Mouse (Mus musculus): ENCODE measurements at regions not wholly inside any gene's neighbourhood (a gene's known extent, or its start where the extent isn't known, plus 50 kb on each side); places are given as distances from the start of the nearest gene placed in this dataset.
"Not testable (repeated sequence)": the region's sequence is repeated elsewhere in the genome, so short reads cannot be mapped to it uniquely, and the experiment has no call there.

DNA sequence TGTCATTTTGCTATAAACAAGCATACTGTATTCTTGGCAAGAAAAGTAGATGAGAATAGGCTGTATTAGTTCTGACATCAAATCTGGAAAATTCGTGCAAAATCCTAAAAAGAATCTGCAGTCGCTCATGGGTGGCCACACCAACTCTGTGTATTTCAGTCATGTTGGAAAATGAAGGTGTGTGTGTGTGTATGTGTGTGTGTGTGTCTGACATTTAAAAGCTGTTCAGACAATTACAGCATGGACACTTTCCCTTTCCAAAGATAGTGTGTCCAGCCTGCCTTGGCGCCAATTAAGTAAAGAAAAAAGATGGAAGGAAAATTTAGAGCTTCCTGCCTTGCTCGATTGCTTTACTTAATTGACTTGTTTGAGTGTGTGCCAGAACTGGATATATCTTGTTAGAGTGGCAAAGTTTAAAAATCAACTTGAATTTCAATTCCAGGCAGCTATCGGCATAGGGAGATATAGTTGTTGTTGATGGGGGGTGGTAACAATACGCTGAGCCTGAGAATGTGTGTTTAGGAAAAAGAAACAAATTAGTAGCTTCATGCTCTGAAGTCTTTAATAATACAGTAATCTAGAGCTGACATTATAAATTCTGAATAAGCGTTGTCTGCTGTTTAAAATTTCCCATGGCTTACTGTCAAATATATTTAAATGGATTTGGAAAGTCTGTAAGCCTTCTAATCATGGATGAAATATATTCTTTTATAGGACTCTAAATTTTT is 1095.7 kb downstream of the Sorcs3 start:
- 63% methylated on average over 7 of the region's 7 CpGs for WGBS
- Histone ChIP-seq H3K9me3 (replicated peaks) (no peaks in the 10 kb centered on the region), H3K9ac (no peak overlapping the region), H3K27me3 (no peaks in the 10 kb centered on the region), H3K36me3 (no peaks in the 10 kb centered on the region), H3K27ac (no peak overlapping the region), H3K4me1 (replicated peaks) (no peaks in the 10 kb centered on the region; the same call in 1 of the 2 replicates), H3K4me3 (no peak overlapping the region), H3K4me2 (no peak overlapping the region)
- ATAC-seq (replicated peaks; ENCODE audit: insufficient number of reproducible peaks, insufficient read depth, low FRiP score, low read depth): no peak

DNA sequence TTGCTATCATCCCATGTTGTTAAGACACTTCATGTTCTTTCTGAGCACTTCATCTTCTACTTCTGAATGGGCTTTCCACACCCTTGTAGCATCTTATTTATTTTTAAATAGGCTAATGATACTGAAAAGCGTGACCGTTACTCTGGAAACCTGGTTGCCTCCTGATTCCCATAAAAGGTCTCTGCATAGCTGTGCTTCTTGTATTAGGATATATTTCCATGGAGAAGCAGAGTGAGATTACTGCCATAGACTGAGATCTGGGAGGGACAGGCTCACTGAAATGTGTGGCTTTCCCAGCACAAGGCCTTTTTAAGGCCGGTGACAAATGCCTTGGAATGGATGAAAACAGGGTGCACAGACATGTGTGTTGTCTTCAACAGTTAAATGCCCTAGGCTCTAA is 1100.0 kb downstream of the Sorcs3 start:
- Histone ChIP-seq H3K27ac (no peak overlapping the region), H3K4me1 (replicated peaks) (no peaks in the 10 kb centered on the region), H3K4me2 (no peak overlapping the region), H3K27me3 (no peaks in the 10 kb centered on the region), H3K9me3 (replicated peaks) (no peaks in the 10 kb centered on the region), H3K4me3 (no peak overlapping the region), H3K9ac (no peak overlapping the region), H3K36me3 (no peaks in the 10 kb centered on the region)
- WGBS: 90% methylated on average over 3 of the region's 3 CpGs
- no peak for ATAC-seq (replicated peaks; ENCODE audit: insufficient number of reproducible peaks, insufficient read depth, low FRiP score, low read depth)

DNA sequence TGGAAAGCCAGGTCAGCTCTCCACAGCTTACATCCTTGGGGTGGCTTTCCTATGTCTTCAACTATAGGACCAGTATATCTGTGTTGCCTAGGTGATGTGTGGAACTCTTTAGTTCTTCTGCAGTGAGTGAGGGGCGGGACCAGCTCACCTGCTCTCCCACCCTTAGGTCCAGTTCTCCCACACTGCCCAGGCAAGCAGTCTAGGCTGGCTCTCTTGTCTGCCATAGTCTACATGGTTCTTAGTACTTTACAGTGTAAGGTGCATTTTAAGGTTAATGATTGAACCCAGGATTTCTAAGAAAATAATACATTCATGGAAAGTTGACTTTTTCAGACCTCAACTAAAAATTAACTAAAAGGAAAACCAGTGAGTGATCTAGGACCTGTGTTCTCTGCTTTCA is 1108.4 kb downstream of the Sorcs3 start:
- Histone ChIP-seq H3K27me3 (no peaks in the 10 kb centered on the region), H3K4me3 (no peak overlapping the region), H3K9ac (no peak overlapping the region), H3K9me3 (replicated peaks) (no peaks in the 10 kb centered on the region), H3K4me2 (no peak overlapping the region), H3K4me1 (replicated peaks) (no peaks in the 10 kb centered on the region), H3K36me3 (no peaks in the 10 kb centered on the region), H3K27ac (no peak overlapping the region)
- ATAC-seq (replicated peaks; ENCODE audit: insufficient number of reproducible peaks, insufficient read depth, low FRiP score, low read depth): no peak
- 77% methylated on average over 1 of the region's 1 CpGs for WGBS

DNA sequence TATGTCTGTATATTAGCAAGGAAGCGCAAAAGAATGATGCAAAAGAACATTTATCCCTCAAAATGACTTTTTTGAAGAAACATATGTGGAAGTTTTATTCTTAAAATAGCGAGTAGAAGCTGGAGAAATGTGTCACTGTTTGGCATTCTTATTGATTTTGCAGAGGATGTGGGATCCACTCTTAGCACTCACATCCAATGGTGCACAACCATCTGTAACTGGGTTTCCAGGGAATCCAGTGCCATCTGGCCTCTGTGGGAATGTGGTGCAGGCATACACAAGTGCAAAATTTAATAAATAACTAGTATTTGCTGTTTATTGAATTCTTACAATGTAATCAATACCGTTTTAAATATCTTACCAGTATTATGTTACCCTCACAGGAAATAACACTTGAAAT is 1153.8 kb downstream of the Sorcs3 start:
- no peak overlapping the region for H3K27ac ChIP-seq
- no peaks in the 10 kb centered on the region for H3K4me1 ChIP-seq (replicated peaks)
- WGBS: 69% methylated on average over 3 of the region's 3 CpGs
- no peaks in the 10 kb centered on the region for H3K9me3 ChIP-seq (replicated peaks)
- no peak for ATAC-seq (replicated peaks; ENCODE audit: insufficient number of reproducible peaks, insufficient read depth, low FRiP score, low read depth)
- no peaks in the 10 kb centered on the region for H3K36me3 ChIP-seq
- no peak overlapping the region for H3K4me2 ChIP-seq
- no peak overlapping the region for H3K4me3 ChIP-seq
- no peak overlapping the region for H3K9ac ChIP-seq
- H3K27me3 ChIP-seq: no peaks in the 10 kb centered on the region

DNA sequence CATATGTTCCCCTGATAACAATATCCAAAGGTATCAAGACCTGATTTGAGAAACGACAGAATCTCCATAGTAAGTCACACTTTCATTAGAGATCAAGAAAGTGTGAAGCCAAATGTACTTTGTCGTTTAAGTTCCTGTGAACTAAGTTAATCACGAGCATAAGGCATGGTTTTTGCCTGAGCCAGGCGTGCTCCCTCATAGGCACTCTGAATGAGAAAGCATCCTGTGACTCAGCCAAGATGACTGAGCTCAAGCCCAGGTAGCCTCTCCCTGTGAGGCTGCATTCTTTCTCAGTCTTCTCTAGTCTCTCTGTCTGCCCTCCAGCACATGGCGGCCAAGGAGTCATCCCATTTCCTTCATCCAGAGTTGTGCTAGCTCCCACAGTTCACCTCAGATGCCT is 1154.9 kb downstream of the Sorcs3 start:
- Histone ChIP-seq H3K27me3 (no peaks in the 10 kb centered on the region), H3K4me2 (no peak overlapping the region), H3K27ac (no peak overlapping the region), H3K4me1 (replicated peaks) (no peaks in the 10 kb centered on the region), H3K9ac (no peak overlapping the region), H3K9me3 (replicated peaks) (no peaks in the 10 kb centered on the region), H3K36me3 (no peaks in the 10 kb centered on the region), H3K4me3 (no peak overlapping the region)
- no peak for ATAC-seq (replicated peaks; ENCODE audit: insufficient number of reproducible peaks, insufficient read depth, low FRiP score, low read depth)
- WGBS: 71% methylated on average over 5 of the region's 5 CpGs

DNA sequence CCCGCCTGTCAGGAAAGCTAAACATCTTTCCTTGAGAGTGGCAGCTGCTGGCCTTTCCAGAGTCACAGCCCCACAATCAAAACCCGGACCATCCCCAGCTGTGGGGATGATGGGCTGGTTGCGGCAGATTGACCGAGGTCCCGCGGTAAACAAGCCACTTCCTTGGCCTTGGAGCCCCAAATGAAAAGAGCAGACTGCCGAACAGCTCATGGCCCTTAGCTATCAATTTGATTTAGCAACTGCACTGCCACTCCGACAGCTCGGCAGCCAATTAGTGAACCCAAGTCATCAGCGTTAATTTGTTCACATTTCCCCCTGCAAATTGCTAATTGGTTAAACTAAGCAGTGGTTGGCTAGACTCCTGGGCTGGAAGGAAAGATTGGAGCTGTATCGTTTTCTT is 1155.3 kb downstream of the Sorcs3 start:
- not testable (repeated sequence) for ATAC-seq (replicated peaks; ENCODE audit: insufficient number of reproducible peaks, insufficient read depth, low FRiP score, low read depth)
- WGBS: 81% methylated on average over 10 of the region's 11 CpGs

DNA sequence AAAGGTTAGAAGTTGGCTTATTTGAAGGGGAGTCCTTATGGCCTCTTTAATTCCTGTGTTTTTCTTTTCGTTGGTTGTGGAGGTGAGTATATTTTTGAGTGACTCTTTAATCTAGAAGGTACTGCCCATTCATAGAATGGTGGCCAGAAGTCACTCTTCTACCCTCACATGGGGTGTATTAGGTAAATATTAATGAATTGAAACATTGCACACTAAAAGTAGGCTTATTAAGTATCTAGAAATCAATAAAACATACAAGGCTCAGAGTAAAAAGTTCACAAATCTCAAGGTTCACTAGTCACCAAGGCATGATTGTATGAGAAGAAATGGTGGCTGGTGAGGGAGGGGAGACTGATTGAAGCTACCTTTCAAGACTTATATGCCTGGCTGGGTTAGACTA is 1167.1 kb downstream of the Sorcs3 start:
- no peak overlapping the region for H3K4me2 ChIP-seq
- 58% methylated on average over 1 of the region's 1 CpGs for WGBS
- no peaks in the 10 kb centered on the region for H3K27me3 ChIP-seq
- no peak overlapping the region for H3K27ac ChIP-seq
- ATAC-seq (replicated peaks; ENCODE audit: insufficient number of reproducible peaks, insufficient read depth, low FRiP score, low read depth): no peak
- 0 out of 2 replicates have a peak, but pooled peaks cover under 1% of the 10 kb centered on the region for H3K9me3 ChIP-seq (replicated peaks)
- H3K9ac ChIP-seq: no peak overlapping the region
- H3K36me3 ChIP-seq: no peaks in the 10 kb centered on the region
- H3K4me1 ChIP-seq (replicated peaks): no peaks in the 10 kb centered on the region
- no peak overlapping the region for H3K4me3 ChIP-seq

More for the DNA sequence above, 1155.3 kb downstream of the Sorcs3 start:
- not testable (repeated sequence) for H3K9me3 ChIP-seq (replicated peaks); H3K27ac ChIP-seq; H3K4me2 ChIP-seq; H3K36me3 ChIP-seq; H3K4me3 ChIP-seq; H3K9ac ChIP-seq; H3K27me3 ChIP-seq; H3K4me1 ChIP-seq (replicated peaks)

DNA sequence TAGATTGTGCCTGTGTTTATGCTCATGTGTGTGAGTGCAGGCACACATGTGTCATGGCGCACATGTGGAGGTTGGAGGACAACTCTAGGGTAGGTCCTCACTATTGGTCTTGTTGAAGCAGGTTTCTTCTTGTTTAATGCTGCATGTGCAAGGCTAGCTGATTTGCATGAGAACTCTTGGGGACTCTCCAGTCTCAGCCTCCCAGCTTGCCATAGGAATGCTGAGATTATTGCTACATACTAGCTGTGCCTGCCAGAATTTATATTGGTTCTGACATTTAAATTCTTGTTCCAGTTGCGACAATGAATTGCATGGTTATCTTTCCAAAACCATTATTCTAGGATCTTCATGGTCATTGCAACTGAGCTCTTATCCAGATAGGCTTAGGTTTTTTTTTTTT is 1168.5 kb downstream of the Sorcs3 start:
- 85% methylated on average over 2 of the region's 2 CpGs for WGBS
- no peaks in the 10 kb centered on the region for H3K36me3 ChIP-seq
- H3K9ac ChIP-seq: no peak overlapping the region
- 0 out of 2 replicates have a peak, but pooled peaks cover 4% of the 10 kb centered on the region for H3K9me3 ChIP-seq (replicated peaks)
- no peak for ATAC-seq (replicated peaks; ENCODE audit: insufficient number of reproducible peaks, insufficient read depth, low FRiP score, low read depth)
- no peaks in the 10 kb centered on the region for H3K27me3 ChIP-seq
- H3K4me3 ChIP-seq: no peak overlapping the region
- H3K4me1 ChIP-seq (replicated peaks): no peaks in the 10 kb centered on the region
- H3K27ac ChIP-seq: no peak overlapping the region
- H3K4me2 ChIP-seq: no peak overlapping the region

DNA sequence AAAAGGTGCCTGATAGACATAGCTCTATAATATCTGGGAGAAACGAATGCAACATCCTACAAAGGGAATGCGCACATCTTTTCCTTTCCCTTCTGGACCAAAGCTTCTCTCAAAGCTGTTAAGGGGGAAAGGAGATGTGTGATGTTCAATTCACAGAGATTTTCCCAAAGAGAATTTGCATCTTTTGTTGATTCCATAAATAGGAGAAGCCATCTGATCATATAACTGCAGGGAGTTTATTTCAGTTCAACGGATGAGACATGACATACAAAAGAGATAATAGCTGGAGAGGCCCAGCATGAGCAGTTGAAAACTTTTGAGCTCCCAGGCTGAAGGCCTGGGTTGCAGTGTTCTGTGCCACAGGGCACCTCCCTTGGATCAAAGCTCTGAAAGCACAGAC is 1169.1 kb downstream of the Sorcs3 start:
- Histone ChIP-seq H3K9me3 (replicated peaks) (0 out of 2 replicates have a peak, but pooled peaks cover 4% of the 10 kb centered on the region), H3K9ac (no peak overlapping the region), H3K27me3 (no peaks in the 10 kb centered on the region), H3K4me1 (replicated peaks) (no peaks in the 10 kb centered on the region), H3K4me3 (no peak overlapping the region), H3K4me2 (no peak overlapping the region), H3K27ac (no peak overlapping the region), H3K36me3 (no peaks in the 10 kb centered on the region)
- WGBS: 85% methylated on average over 3 of the region's 3 CpGs
- no peak for ATAC-seq (replicated peaks; ENCODE audit: insufficient number of reproducible peaks, insufficient read depth, low FRiP score, low read depth)

DNA sequence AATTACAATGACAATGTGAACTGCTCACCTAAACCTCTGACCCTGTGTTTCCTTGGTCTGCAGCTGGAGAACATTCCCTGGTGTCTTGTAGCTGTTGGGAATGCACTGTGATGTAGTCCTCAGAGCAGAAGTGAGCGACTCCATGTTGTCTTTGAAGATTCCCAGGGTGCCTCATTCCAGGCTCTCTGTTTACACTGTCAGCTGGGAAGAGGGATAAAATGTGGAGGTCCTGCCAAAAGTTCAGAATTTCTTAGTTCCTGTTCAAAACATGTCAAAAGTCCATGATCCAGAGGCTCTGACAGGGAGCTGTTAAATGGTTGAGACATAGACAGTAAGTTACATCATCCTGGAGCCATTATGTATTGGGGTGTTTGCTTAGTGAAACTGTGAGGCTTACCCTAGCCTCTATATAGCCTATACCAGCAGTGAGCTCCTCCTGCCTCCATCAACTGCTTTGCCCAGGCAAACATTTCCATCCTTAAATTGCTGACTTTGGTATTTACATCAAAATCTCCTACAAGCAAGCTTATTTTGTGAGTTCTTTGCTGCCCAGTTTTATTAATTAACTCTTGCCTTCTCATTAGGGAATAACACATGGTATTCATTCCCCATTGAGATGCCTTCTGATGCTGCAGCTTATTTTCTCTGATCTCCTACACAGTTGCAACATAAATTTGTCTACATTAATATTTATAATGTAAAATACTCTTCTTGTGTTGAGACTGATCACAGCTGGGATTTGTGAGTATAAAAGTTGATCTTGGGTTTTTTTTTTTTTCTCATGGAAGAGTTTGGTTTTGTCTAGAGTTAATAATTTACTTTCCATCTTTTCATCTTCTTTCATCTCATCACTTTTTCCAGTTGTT is 1170.2 kb downstream of the Sorcs3 start:
- no peaks in the 10 kb centered on the region for H3K27me3 ChIP-seq
- 0 out of 2 replicates have a peak, but pooled peaks cover 4% of the 10 kb centered on the region for H3K9me3 ChIP-seq (replicated peaks)
- ATAC-seq (replicated peaks; ENCODE audit: insufficient number of reproducible peaks, insufficient read depth, low FRiP score, low read depth): no peak
- H3K36me3 ChIP-seq: no peaks in the 10 kb centered on the region
- H3K4me1 ChIP-seq (replicated peaks): no peaks in the 10 kb centered on the region
- no peak overlapping the region for H3K9ac ChIP-seq
- 41% methylated on average over 1 of the region's 1 CpGs for WGBS
- no peak overlapping the region for H3K4me3 ChIP-seq
- no peak overlapping the region for H3K4me2 ChIP-seq
- H3K27ac ChIP-seq: no peak overlapping the region

DNA sequence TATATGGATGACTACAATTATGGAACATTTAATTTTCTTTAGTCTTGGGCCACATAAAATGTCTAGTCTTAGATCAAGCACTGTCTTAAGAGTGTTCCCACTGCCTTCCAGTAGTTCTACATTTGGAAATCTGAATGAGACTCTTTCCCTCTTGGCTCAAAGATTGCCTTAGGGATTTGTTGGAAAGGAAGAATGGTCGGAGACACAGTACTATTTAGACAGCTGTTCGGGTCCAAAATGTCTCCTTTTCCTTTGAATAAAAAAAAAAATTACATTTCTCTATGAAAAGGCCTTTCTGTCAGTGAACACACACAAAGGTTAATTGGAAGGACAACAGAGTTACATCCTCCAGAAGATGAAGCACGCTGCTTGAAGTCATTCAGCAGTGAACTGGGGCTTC is 1173.8 kb downstream of the Sorcs3 start:
- Histone ChIP-seq H3K9me3 (replicated peaks) (0 out of 2 replicates have a peak, but pooled peaks cover 4% of the 10 kb centered on the region), H3K27ac (no peak overlapping the region), H3K4me2 (no peak overlapping the region), H3K27me3 (no peaks in the 10 kb centered on the region), H3K36me3 (no peaks in the 10 kb centered on the region), H3K9ac (no peak overlapping the region), H3K4me3 (no peak overlapping the region), H3K4me1 (replicated peaks) (no peaks in the 10 kb centered on the region)
- 57% methylated on average over 3 of the region's 3 CpGs for WGBS
- no peak for ATAC-seq (replicated peaks; ENCODE audit: insufficient number of reproducible peaks, insufficient read depth, low FRiP score, low read depth)

All from heart, embryonic 15.5 days (tissue).